Mouse (Mus musculus) neural tube, embryonic 14.5 days (tissue): ENCODE measurements around the gene Rab11a. TPM values are rescaled to one million over a fixed set of nuclear protein-coding genes. Genes with fewer than 3 reads are reported as not detected.

Experiments
- microRNA-seq: library from miRNA; unstranded; fragments of <30 nt; microRNA quantifications from one replicate; pipeline ENCODE4, GENCODE M21; 2016
- polyA plus RNA-seq: library from polyadenylated mRNA; unstranded; fragments of >200 nt; fragmentation: Nextera tagmentation; extraction: Ambion mirVana; gene quantifications from 2 replicates; pipeline ENCODE4 v1.2.1, GENCODE M21; 2014

Rab11a gene
- polyA plus RNA-seq, 1 experiment from 2014 or later = 457 TPM

Small RNA genes lying within 50 kb of the gene (microRNA-seq; reads per million reads assigned to microRNA genes)
- gene Gm47308 = not detected

Other genes starting within 250 kb of the Rab11a start
- gene Dennd4a, start 73.6 kb upstream of the Rab11a start, polyA plus RNA-seq = 15.3 and 19.7 TPM in 2 replicates
- gene Slc24a1, start 213.8 kb upstream of the Rab11a start, polyA plus RNA-seq = 0.06 and 0.07 TPM in 2 replicates
- 37.3 and 43.4 TPM in 2 replicates for gene Ints14, start 223.1 kb upstream of the Rab11a start, polyA plus RNA-seq